Mouse (Mus musculus) bone marrow macrophage, adult 2 months (primary cell): ENCODE data around the gene Entpd7.

Source experiments
- CTCF ChIP-seq: IDR thresholded peaks from 2 replicates; pipeline ENCODE4 v1.5.1; 2012; ENCODE audit warnings: low read depth, mild to moderate bottlenecking, low read length, moderate library complexity
- POLR2A ChIP-seq: IDR thresholded peaks from 2 replicates; pipeline ENCODE4 v1.6.1; 2012; ENCODE audit warnings: mild to moderate bottlenecking, low read depth, low read length, borderline replicate concordance

GRCm38 (mm10) chr19:43673513-43674315 is 15.8 kb upstream of the Entpd7 start:
- no peak for TF ChIP-seq CTCF
- TF ChIP-seq POLR2A, result no peak
